Mouse (Mus musculus): ENCODE measurements around the gene Gm5485. TPM values are rescaled to one million over a fixed set of nuclear protein-coding genes. Genes with fewer than 3 reads are reported as not detected.

Gene Gm5485
- polyA plus RNA-seq, 1 experiment from 2014 or later: not detected

DNA sequence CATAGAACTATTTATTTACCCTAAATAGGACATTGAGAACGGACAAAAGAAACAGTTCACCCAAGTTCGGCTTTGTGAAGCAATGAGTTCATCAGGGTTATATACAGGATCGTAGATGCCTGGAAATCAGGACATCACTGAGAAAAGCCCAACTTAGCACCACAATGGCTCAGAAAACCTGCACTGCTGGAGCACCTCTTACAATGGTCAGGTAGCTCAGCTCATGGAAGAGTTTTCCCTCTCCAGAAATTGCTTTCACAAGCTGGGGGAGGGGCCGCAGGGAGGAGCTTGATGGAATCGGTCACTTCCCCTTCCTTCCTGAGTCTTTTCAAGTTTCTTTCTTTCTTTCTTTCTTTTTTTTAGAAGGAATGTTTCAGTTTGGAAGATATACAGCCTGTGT lies 56.5 kb downstream of the Gm5485 start:
- H3K27ac ChIP-seq: no peak overlapping the region
- no peaks in the 10 kb centered on the region for H3K27me3 ChIP-seq (ENCODE audit: poor library complexity, severe bottlenecking)
- 0 out of 2 replicates have a peak, but pooled peaks cover 3% of the 10 kb centered on the region for H3K9me3 ChIP-seq
- WGBS: 89% methylated on average over 5 of the region's 5 CpGs
- H3K4me1 ChIP-seq: no peaks in the 10 kb centered on the region
- no peaks in the 10 kb centered on the region for H3K36me3 ChIP-seq (replicated peaks)
- H3K4me3 ChIP-seq: no peak overlapping the region
- no peak for DNase-seq (ENCODE audit: extremely low spot score, low spot score)

Other genes with a start within 250 kb of the Gm5485 start
- gene Dppa4, start 128.7 kb downstream of the Gm5485 start, polyA plus RNA-seq (2016; fragmentation: Nextera tagmentation; extraction: Ambion mirVana): not detected in 2 replicates
- gene Dppa2, start 108.5 kb downstream of the Gm5485 start, polyA plus RNA-seq (2016; fragmentation: Nextera tagmentation; extraction: Ambion mirVana): not detected in 2 replicates
- not detected in 2 replicates for gene Morc1, start 18.8 kb upstream of the Gm5485 start, polyA plus RNA-seq (2016; fragmentation: Nextera tagmentation; extraction: Ambion mirVana)